Mouse (Mus musculus) CD4-positive helper T cell, adult 2 months (primary cell): ENCODE measurements around the gene Srgap2.
"Not testable (repeated sequence)": the region's sequence is repeated elsewhere in the genome, so short reads cannot be mapped to it uniquely, and the experiment has no call there.

Source experiments
- DNase-seq: peaks from one replicate; pipeline ENCODE4 v3.0.0-alpha.2; 2012; ENCODE audit warnings: low read depth, missing footprints, low spot score

Gene Srgap2

DNA sequence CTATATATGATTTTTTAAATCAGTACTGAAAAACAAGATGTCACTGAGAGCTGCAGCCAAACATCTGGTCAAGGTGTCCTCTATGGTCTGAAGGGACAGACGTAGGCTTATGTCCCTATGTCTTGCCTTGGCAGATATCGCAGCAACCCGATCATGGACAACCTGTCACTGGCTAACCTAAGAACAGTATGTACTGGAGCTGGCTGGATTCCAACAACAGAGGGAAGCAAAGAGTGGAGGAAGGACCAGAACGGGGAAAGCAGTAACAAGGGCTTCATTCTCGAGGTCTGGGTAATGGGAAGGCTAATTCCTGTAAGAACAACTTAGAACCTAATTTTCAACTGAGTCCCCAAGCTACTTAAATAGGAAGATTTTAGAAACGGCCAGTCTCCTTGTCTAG is 238.2 kb downstream of the Srgap2 start:
- DNase-seq: no peak

DNA sequence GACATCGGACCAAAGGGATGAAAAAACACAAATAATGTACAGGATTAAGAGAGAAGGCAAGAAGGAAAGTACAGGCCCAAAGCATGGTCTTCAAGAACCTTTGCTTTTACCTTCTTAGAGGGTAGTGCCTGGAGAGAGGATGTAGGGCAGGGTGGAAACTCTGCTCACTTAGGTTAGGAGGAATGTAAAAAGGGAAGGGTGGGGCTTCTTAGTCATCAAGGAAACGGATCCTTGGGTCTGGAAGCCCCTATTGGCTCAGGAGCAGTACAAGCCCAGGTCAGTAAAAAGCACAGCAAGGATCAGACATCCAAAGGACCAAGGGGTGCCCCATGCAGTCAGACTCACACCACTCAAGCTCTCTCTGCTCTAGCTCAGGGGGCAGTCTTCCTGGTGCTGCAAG is 239.9 kb downstream of the Srgap2 start:
- DNase-seq: no peak

DNA sequence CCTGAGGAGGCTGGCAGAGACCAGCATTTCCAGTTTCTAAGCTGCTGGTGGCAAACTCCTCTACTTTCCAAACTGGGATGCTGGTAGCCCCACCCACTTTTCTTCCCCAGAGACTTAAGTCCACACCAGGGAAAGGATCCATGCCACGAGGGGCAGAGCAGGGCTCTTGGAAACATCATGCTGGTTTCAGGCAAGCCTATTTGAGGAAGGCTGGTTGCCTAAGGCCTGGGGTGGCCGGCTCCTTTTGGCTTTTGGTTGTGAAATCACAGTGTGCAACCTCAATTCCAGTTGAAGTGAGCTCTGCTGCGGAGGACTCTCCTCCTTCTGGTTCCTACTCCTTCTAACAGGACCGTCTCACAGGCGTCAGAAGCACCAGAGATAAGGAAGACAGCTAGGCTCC is 240.3 kb downstream of the Srgap2 start:
- no peak for DNase-seq

DNA sequence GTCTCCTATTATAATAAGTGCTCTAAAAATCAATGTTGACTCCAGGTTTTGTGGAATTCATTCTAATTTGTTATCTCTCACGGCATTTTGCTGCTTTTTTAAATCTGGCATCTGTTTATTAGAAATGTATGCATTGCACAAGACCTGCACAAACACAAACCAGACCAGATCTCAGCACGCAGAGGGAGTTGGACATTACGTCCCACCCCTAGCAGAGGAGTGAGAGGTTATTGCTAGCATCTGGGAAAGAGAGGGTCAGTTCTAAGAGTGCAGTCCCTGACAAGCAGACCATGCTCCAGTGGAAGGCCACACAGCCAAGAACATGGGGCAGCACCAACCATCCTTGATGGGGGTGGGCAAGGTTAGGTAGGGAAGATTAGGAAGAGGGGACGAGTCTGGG is 242.5 kb downstream of the Srgap2 start:
- DNase-seq: no peak

DNA sequence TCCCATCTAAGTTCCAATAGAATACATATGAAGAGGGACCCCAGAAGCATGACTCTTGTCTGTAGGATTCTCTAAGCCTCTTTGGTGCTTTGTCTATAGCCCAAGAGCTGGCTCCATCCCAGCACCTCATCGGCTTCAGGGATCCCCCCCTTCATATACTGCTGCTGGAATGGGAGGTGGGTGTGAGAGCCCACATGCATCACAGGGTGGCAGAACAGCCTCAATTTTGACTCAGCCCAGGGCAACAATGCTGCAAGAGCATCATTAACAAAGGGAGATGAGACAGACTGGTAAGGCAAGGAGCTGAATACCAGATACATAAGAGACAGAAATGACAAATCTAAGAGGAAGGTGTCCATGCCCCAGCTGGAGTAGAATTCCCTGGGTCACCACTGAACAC is 243.0 kb downstream of the Srgap2 start:
- no peak for DNase-seq

DNA sequence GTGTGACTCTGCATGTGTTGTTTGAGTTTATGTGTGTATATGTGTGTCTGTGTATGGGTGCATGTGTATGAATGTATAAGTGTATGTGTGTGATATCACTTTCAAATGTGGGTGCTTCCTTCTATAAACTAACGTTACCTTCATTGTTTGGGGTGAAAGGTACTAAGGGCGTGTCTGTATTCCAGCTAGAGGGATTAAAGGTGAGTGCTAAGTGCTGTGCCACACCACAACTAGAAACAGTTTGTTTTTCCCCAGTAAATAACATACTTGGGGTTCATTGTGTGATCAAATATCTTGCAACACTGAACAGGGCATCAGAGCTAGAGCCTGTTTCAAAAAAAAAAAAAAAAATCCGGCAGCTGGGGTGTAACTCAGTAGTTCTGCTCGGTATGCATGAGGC is 245.4 kb downstream of the Srgap2 start:
- no peak for DNase-seq

DNA sequence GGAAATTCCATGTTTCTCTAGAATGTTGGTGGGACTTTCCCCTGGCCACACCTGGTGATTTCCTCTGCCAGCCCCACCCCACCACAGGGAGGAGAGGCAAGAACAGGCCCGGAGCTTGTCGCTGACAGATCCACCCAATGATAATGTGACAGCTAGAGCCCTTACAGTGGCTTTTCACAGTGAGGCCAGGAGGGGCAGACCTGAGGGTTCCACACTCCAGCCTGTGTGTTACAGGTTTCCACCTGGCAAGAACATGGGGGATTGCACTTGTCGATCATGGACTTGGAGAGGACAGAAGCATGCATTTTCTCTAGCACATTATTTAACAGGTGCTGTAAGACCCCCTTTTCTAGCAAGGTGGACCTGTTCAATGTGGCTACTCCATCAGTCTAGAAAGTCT is 246.9 kb downstream of the Srgap2 start:
- peak; percentile 77 for DNase-seq

DNA sequence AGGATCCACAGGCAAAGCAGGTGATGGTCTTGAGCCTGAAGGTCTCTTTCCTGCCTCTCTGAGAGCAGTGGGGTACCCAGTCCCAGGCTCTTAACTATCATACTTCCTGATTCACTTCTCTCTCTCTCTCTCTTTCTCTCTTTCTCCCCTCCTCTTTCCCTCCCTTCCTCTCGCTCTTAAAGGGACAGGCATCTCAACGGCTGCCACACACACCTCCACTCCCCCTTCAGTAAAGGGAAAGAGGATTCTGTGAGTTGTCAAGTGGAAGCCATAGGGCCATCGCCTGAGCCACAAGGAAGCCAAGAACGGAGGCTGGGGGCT is 247.7 kb downstream of the Srgap2 start, which contains the start of gene Ikbke:
Gene Ikbke, minus strand, starts transcription at position 151 of the 321 bp plus-strand sequence.
- DNase-seq: peak; percentile 60

DNA sequence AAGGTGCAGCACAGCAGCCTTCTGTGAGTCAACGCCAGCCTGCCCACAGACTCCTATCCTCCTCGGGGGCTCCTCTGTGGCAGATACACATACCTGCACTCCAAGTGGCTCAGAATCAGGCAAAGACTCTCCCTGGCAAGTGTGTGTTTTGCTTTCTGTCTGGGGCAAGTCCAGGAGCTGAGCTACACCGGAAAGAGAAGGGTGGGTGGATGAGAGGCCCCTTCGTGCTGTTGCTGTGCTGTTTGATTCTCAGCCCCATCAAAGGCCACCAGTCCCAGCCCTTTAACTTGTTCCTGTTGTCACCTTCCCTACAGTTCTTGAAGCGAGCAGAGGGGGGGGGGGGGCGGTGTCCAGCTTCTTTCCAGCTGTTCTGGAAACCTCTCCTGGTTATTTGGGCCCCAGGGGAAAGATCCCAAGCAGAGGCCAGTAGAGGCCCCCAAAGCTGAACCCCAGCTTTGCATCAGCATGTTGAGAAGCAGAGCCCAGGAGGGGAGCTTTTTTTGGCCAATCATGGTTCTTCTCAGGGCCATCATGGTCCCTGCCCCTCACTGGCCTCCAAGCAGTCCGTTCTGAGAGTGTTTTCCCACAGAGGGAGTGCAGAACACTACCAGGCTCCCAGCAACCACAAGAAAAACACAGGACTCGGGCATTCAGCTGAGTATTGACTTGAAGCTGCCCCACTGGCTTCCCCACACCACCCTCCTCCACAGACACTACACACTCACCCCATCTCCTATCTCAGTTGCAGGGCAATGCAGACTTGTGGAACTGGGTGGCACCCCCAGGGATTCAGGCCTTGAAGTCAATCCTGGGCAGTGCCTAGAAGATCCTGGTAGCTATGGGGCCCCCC is 248.3 kb downstream of the Srgap2 start:
- peak; percentile 67 for DNase-seq

DNA sequence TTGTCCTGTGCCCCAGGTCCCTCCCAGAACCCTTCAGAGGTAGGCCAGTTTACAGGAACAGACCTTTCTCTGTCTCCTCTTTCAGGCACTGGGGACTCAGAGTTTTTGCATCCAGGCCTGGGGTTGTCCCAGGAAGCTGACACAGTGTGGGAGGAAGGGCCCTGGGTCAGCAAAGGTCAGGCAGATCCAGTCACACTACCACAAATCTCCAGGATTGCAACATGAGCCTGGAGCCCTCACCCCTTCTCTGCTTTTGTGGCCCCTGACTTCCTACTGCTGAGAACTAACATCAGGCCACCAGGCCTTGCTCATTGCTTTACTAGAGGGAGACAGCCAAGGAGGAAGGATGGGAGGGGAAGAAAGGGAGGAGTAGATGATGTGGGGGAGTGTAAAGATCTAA is 250.3 kb downstream of the Srgap2 start:
- DNase-seq: no peak

DNA sequence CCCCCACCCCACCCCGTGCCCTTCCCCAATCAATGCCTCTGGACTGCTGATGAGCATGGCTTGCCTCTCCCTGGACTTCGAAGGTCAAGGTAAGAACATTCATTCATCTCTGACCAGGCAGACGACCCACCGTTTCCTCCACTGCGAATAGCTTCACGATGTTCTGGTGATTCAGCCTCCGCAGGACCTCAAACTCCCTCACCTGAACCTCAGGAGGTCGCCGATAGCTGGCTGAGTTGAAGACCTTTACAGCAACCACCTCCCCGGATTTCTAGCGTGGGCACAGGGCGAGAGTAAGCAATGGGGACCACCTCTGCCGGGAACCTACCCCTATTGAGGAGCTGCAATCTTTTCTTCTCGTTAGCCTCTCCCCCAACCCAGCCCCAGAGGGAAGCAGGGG is 251.6 kb downstream of the Srgap2 start:
- no peak for DNase-seq

DNA sequence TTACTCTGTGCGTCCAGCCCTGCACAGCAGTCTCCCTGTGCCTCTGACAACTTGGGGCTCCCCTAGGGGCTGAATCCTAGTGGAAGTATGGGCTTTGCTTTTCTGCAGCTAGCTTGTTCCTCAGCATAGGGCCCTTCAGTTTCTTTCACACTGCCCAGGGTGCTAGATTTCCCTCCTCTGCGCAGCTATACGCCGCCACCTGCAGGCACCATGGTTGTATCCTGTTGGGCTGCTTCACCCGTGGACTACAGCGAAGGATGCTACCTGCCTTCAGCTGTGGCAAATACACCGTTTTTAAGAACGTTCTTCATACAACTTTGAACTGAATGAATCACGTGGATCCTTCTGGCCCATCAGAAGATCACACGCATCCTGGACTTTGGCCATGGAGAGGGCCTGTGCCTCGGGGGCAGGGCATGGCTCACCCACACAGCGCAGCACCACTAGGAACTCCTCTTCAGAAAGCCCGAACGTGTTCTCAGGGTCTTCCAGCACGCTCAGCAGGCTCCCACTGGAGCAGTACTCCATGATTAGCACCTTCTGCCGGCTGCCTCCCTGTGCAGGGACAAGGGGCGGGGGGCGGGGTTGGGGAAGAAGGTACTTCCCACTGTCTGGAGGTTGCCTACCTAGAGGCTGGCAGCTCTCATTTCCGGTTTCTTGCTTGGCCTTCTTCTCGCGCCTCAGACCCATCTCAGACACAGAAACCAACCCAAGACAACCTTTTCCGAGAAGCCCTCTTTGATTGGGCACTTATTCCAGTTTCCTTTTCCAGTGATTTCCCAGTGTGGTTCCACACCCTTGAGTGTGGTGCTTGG is 252.2 kb downstream of the Srgap2 start:
- no peak for DNase-seq

DNA sequence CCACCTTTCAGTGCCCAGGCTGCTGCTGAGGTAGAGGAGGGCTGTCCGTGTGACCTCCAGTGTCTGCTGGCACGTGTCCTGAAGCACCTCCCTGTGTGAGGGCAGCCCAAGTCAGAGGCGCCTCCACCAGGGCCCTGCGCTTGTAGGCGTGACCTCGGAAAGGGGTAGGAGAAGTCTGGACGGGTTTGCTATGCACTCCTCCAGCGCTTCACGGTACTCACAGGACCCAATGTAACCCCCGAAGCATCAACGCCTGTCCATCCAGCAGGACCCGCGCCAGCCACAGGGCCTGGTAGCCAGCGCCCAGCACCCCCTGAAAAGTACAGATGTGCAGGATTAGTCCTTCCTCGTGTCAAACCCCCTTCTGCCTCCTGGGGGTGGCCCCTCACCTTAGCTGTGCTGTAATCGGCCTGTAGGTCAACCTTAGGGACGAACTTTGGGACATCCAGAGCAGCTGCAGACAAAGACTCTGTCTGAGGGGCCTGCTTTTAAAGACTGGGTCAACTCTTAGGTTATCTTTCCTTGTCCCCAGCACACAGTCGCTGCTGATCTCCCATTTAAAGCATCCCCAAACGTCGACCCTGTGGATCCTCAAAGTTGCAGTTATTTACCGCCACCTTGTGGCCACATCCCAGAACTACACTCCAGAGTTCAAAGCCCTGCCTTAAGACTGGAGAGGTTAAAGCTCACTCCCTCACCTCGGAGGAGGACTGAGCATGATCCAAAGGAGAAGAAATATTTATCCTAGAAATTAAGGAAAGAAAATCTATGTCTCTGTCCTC is 257.2 kb downstream of the Srgap2 start:
- DNase-seq: peak; percentile 76

DNA sequence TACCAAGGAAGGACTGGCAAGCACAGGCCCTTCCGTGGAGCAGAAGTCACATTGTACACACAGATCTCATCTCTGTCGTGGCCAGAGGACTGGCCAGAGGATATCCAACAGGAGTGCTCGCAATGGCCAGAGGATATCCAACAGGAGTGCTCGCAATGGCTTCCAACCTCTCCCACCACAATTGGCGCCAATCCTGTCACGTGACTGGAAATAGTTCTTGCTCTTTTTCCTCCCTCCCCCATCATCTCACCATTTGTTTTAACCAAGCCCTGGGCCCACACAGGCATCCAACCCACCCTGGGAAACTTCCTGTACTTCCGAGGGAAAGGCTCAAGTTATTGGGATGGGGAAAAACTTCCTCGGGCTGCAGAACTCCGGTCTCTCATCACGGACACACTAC is 258.4 kb downstream of the Srgap2 start:
- no peak for DNase-seq

DNA sequence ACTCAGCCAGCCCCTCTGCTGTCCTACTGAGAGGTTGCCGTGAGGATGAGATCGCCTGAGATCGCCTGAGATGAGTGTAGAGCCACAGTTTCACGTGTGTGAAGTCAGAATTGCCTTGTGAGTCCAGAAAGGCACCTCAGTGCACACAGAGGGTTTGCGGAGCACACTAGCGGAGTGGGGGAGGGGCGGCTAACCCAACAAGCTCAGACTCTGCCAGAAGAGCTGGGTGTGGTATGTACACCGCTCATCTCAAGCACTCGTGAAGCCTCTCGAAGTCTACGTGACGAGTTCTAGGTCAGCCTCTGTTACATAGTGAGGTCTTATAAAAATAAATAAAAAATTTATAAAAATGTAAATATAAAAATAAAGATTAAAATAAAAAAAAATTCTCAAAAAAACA is 263.2 kb downstream of the Srgap2 start:
- no peak for DNase-seq

DNA sequence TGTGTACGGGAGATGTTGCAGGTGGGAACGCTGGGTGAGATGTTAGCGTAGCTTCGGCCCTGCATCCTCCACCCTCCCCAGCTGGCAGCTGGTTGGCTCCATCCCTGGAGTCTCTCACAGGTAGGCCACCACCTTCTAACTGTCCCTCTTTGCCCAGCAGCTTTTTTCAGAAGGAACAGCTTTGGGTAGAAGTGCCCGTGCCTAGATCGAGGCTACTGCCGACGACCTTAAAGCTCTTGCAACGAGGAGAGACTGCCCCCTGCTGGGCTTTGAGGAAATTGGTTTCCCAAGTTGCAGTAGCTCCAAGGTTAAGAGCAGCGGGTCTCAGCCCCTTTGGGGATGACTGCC is 266.9 kb downstream of the Srgap2 start:
- peak; percentile 68 for DNase-seq

DNA sequence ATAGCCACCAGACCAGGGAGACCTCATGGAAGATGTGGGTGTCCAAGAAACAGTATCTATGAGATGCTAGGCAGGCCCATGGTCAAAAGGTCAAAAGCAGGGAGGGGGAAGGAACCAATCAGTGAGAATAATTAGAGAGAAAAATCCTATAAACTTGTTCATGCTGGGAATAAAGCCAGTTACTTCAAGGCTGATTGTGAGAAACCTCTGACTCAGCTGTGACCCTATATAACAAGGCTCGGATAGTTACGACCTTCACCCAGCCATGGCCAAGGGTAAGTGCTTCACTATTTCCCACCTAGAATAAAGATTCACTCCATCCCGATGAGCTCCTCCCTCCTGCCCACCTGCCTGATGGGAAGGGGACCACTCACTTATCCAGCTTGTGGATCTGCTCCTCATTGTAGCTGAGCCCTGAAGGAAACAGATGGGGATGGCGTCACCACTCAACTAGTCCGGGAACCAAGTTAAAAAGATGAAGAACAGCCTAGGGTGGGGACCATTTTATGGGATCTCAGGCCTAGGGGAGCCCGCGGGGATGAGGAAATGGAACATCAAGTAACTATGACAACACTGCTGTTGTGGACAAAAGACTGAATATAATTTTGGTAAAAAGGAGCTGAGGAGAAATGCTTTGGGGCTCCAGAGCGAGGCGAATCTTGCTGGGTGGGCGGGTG is 267.4 kb downstream of the Srgap2 start:
- DNase-seq: no peak

DNA sequence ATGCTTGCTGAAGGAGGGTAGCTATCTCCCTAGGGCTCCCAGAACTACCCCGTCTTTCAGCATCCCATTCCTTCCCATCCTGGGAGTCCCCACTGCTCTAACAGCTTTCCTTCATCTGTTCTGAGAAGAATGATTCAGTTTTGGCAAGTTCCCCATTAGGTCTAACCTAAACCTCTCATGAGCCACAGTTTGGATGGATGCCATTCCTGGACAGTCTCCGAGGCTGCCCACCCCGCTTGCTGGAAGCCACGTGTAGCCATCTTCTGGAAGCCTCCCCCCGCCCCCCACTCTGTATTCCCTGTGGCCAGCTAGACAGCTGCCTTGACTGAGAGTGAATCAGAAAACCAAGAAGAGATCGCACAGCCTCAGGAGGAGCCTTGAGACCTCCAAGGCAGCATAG is 269.9 kb downstream of the Srgap2 start:
- DNase-seq: no peak

DNA sequence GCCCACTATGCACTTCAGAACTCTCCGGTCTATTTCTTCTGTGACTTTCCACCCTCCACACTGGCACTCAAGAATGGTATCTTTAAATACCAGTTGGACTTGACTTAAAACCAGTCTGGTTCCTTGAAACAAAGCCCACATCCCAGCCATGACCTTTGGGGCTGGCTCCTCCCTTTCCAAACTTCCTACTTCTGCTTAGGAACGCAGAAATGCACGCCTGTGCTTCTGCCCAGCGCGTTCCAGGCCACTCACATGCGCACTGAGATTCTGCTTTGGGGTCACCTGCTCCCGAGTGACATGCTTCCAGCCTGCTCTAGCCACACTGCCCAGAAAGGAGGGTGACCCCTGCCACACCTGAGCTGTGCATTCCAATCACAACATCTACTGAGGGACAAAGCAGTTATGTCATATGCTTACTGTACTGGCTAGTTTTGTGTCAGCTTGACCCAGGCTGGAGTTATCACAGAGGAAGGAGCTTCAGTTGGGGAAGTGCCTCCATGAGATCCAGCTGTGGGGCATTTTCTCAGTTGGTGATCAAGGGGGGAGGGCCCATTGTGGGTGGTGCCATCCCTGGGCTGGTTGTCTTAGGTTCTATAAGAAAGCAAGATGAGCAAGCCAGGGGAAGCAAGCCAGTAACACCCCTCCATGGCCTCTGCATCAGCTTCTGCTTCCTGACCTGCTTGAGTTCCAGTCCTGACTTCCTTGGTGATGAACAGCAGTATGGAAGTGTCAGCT is 274.5 kb downstream of the Srgap2 start:
- not testable (repeated sequence) for DNase-seq

DNA sequence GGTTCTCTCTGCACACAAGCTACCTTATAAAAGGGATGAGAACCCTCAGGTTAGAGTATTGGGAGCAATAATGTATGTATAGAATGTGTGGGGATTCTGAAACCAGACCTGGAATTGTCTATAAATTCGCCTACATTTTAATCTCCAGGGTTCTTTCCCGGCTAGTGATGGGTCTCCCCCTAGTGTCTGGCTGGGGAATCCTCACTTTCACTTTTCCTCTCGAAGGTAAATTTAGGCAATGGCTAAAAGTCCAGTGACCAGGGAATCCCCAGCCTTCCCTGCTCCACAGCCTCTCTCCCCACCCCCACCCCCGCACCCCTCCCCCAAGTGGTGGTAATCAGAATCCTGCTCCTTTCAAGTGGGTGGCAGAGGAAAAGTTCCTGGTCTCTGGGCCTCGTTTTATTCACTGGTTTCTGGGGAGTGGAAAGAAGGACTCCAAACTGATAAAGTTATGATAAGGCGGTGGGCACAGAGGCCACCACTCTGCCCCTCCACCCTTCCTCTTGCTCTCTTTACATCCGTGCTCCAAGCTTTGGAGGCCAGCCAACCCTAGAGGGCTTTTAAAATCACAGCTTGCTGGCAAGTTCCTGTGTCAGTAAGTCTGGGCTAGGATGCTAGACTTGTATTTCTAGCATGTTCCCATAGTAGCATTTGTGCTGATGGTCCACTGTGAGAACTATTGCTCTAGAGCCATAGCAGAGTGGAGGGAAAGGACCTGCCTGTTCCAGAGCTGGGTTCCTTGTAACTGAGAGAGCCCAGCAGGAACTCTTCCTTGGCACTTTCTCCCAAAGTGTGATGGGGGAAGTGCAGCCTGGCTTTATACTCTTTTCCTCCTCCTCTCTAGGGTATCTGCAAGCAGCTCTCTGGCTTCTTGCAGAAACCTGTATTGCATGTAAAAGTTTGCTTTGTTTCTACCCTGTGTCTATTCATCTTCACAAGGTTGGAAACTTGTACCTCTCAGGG is 280.4 kb downstream of the Srgap2 start:
- peak; percentile 47 for DNase-seq
